Mouse (Mus musculus): ENCODE results near the gene Dnajb2.

DNA sequence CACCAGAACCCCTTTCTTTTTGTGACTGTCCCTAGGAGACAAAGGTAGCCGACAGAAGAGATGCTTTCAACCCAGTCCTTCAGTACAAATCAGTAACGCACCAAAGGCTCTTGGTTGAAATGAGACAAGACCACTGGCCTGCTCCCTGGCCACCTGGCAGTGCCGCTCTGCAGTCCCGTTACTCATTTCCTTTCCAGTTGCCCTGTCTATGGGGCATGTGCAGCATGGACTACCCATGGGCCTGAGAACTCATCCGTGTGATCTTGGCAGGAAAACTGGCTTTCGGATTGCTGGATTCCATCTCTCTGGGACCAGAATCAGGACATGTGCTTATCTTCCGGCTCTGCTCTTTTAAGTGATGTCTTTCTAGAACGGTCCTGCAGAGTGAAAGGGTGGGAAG lies 55.1 kb downstream of the Dnajb2 start:
- no peak for TF ChIP-seq EP300 (IDR thresholded peaks at IDR 0.05; ENCODE audit: low read depth)
- TF ChIP-seq CTCF (IDR thresholded peaks at IDR 0.05; ENCODE audit: low read depth), result no peak
